Mouse (Mus musculus) right cerebral cortex, postnatal 10 days (tissue): ENCODE measurements around the gene Myt1l.
A peak's percentile ranks its signal among the peaks of the same experiment; 100 is the strongest.

Experiments
- DNase-seq, 2 experiments: peaks; one replicate each; pipeline ENCODE4 v3.0.0; 2021; ENCODE audit warnings: low spot score in 2 of 2

The Myt1l gene

GRCm38 (mm10) chr12:29569311-29569710, 41.1 kb downstream of the Myt1l start:
- no peak for DNase-seq

GRCm38 (mm10) chr12:29570351-29570750, 42.2 kb downstream of the Myt1l start:
- no peak for DNase-seq

- DNase-seq: no peak
Measured at GRCm38 (mm10) chr12:29571613-29572012, 43.4 kb downstream of the Myt1l start.

GRCm38 (mm10) chr12:29593787-29594186, 65.6 kb downstream of the Myt1l start:
- DNase-seq: no peak

GRCm38 (mm10) chr12:29599916-29600315, 71.7 kb downstream of the Myt1l start:
- DNase-seq: peak in 1 of 2 experiments; percentile 47

- no peak for DNase-seq
Measured at GRCm38 (mm10) chr12:29601223-29601622, 73.0 kb downstream of the Myt1l start.

GRCm38 (mm10) chr12:29604659-29605058, 76.5 kb downstream of the Myt1l start:
- DNase-seq: no peak

GRCm38 (mm10) chr12:29605124-29605523, 76.9 kb downstream of the Myt1l start:
- DNase-seq: no peak

GRCm38 (mm10) chr12:29606221-29606620, 78.0 kb downstream of the Myt1l start:
- peak in 1 of 2 experiments; percentile 47 for DNase-seq

- peak in 1 of 2 experiments; percentile 50 for DNase-seq
Measured at GRCm38 (mm10) chr12:29617746-29618145, 89.6 kb downstream of the Myt1l start.

GRCm38 (mm10) chr12:29621530-29621929, 93.3 kb downstream of the Myt1l start:
- no peak for DNase-seq

GRCm38 (mm10) chr12:29627956-29628750, 100.0 kb downstream of the Myt1l start:
- no peak for DNase-seq

GRCm38 (mm10) chr12:29629875-29630538, 101.8 kb downstream of the Myt1l start:
- peak; percentile 57 to 72 for DNase-seq

GRCm38 (mm10) chr12:29634509-29634908, 106.3 kb downstream of the Myt1l start:
- DNase-seq: no peak

GRCm38 (mm10) chr12:29639543-29640196, 111.5 kb downstream of the Myt1l start:
- DNase-seq: no peak

- DNase-seq: no peak
Measured at GRCm38 (mm10) chr12:29640201-29640600, 112.0 kb downstream of the Myt1l start.

- DNase-seq: peak in 1 of 2 experiments; percentile 13
Measured at GRCm38 (mm10) chr12:29642915-29643314, 114.7 kb downstream of the Myt1l start.

- peak in 1 of 2 experiments; percentile 6 for DNase-seq
Measured at GRCm38 (mm10) chr12:29644091-29644490, 115.9 kb downstream of the Myt1l start.

- peak in 1 of 2 experiments; percentile 14 for DNase-seq
Measured at GRCm38 (mm10) chr12:29644721-29645120, 116.5 kb downstream of the Myt1l start.

- DNase-seq: no peak
Measured at GRCm38 (mm10) chr12:29649510-29650152, 121.4 kb downstream of the Myt1l start.

- DNase-seq: no peak
Measured at GRCm38 (mm10) chr12:29652516-29652915, 124.3 kb downstream of the Myt1l start.

- peak; percentile 63 to 65 for DNase-seq
Measured at GRCm38 (mm10) chr12:29655197-29655632, 127.0 kb downstream of the Myt1l start.
